ENCODE assay signal across 16 mouse cellular contexts in genomic region chr10:108699946-108700345, GRCm38 (mm10). TPM values are rescaled to one million over a fixed set of nuclear protein-coding genes. Genes with fewer than 3 reads are reported as not detected.
DNase-seq lines count a peak whose midpoint lies in the region; ATAC-seq and TF ChIP-seq lines count a peak whose summit lies in the region.
"Had no signal": no experiment of that assay in that cellular context is flagged by ENCODE, and none has a peak within 500 bp of the region (broad histone marks: within the 10 kb centered on the region; RNA-seq: fewer than 3 reads in every experiment).

Gene Gm5136 (minus strand): TSS chr10:108700160.

- no peaks in the 10 kb centered on the region for H3K27me3 ChIP-seq in megakaryocyte, embryonic 14.5 days (replicated peaks)
- H3K27me3 ChIP-seq in embryonic facial prominence, embryonic 13.5 days = no peaks in the 10 kb centered on the region
- H3K27me3 ChIP-seq in hindbrain, embryonic 12.5 days = no peaks in the 10 kb centered on the region
- H3K27me3 ChIP-seq in testis, adult 2 months (ENCODE audit: control insufficient read depth, insufficient read depth, low read length) = no peaks in the 10 kb centered on the region
- H3K27me3 ChIP-seq: liver, embryonic 15.5 days had no signal

- peaks cover 25% of the 10 kb centered on the region for H3K9me3 ChIP-seq in megakaryocyte, embryonic 14.5 days
- no peaks in the 10 kb centered on the region for H3K9me3 ChIP-seq in embryonic facial prominence, embryonic 13.5 days
- no peaks in the 10 kb centered on the region for H3K9me3 ChIP-seq in hindbrain, embryonic 12.5 days (replicated peaks)
- H3K9me3 ChIP-seq: liver, embryonic 15.5 days had no signal

- H3K27ac ChIP-seq in embryonic facial prominence, embryonic 13.5 days = no peak within 1 kb of the TSS
- no peak within 1 kb of the TSS for H3K27ac ChIP-seq in hindbrain, embryonic 12.5 days
- peak within 1 kb of the TSS; percentile 89 for H3K27ac ChIP-seq in testis, adult 2 months (ENCODE audit: control insufficient read depth, insufficient read depth, low read depth, low read length)
- H3K27ac ChIP-seq: heart, adult 2 months; liver, embryonic 15.5 days had no signal

- no peak; the same call in 1 of the 2 replicates for ATAC-seq in megakaryocyte, adult 5-6 weeks (ENCODE audit: poor library complexity, severe bottlenecking)
- 0 out of 2 replicates have a peak, but pooled peaks have one; percentile 15 for ATAC-seq in embryonic facial prominence, embryonic 13.5 days (ENCODE audit: insufficient number of reproducible peaks, insufficient read depth, low FRiP score, low TSS enrichment, low read depth)
- ATAC-seq in hindbrain, embryonic 12.5 days (ENCODE audit: low FRiP score) = 0 out of 2 replicates have a peak, but pooled peaks have one; percentile 20

- no peak within 1 kb of the TSS for H3K4me2 ChIP-seq in embryonic facial prominence, embryonic 13.5 days
- H3K4me2 ChIP-seq in hindbrain, embryonic 12.5 days (replicated peaks) = peak within 1 kb of the TSS; percentile 22; the same call in 1 of the 2 replicates
- H3K4me2 ChIP-seq: liver, embryonic 15.5 days had no signal

- H3K36me3 ChIP-seq in megakaryocyte, embryonic 14.5 days (replicated peaks; ENCODE audit: low read length) = no peaks in the 10 kb centered on the region
- no peaks in the 10 kb centered on the region for H3K36me3 ChIP-seq in embryonic facial prominence, embryonic 13.5 days
- no peaks in the 10 kb centered on the region for H3K36me3 ChIP-seq in hindbrain, embryonic 12.5 days
- no peaks in the 10 kb centered on the region for H3K36me3 ChIP-seq in testis, adult 2 months (ENCODE audit: control insufficient read depth, insufficient read depth, low read length)
- H3K36me3 ChIP-seq: liver, embryonic 15.5 days had no signal

- peak; percentile 87 for TF ChIP-seq POLR2A in testis, adult 2 months (IDR thresholded peaks at IDR 0.05; ENCODE audit: control insufficient read depth, low read depth, low read length)

- no peak within 1 kb of the TSS for H3K9ac ChIP-seq in embryonic facial prominence, embryonic 13.5 days
- H3K9ac ChIP-seq in hindbrain, embryonic 12.5 days = no peak within 1 kb of the TSS
- H3K9ac ChIP-seq: liver, embryonic 15.5 days had no signal

- no peak for TF ChIP-seq CTCF in testis, adult 2 months (IDR thresholded peaks at IDR 0.05; ENCODE audit: control insufficient read depth, insufficient read depth, insufficient replicate concordance, low read depth, low read length)

- WGBS in embryonic facial prominence, embryonic 13.5 days = 95% methylated on average over 9 of the region's 9 CpGs
- WGBS in hindbrain, embryonic 12.5 days = 98% methylated on average over 9 of the region's 9 CpGs

- DNase-seq in thymus, postnatal 36 days = no peak
- DNase-seq in embryo, embryonic 9.5 days (ENCODE audit: extremely low spot score) = no peak
- DNase-seq: adrenal gland, postnatal 14 days; cerebellum, postnatal 25 days; heart, adult 2 months; heart, postnatal 10 days; kidney, adult 2 months; right cerebral cortex, postnatal 14 days had no signal

- H3K4me3 ChIP-seq in megakaryocyte, embryonic 14.5 days (replicated peaks) = peak within 1 kb of the TSS; percentile 2
- H3K4me3 ChIP-seq in embryonic facial prominence, embryonic 13.5 days = no peak within 1 kb of the TSS
- no peak within 1 kb of the TSS for H3K4me3 ChIP-seq in hindbrain, embryonic 12.5 days
- H3K4me3 ChIP-seq in testis, adult 2 months (ENCODE audit: control insufficient read depth, low read depth, low read length) = peak within 1 kb of the TSS; percentile 93
- H3K4me3 ChIP-seq: heart, adult 2 months; liver, embryonic 15.5 days had no signal

- H3K4me1 ChIP-seq in megakaryocyte, embryonic 14.5 days = no peaks in the 10 kb centered on the region
- H3K4me1 ChIP-seq in embryonic facial prominence, embryonic 13.5 days = 0 out of 2 replicates have a peak, but pooled peaks cover 2% of the 10 kb centered on the region
- 0 out of 2 replicates have a peak, but pooled peaks cover 3% of the 10 kb centered on the region for H3K4me1 ChIP-seq in hindbrain, embryonic 12.5 days
- no peaks in the 10 kb centered on the region for H3K4me1 ChIP-seq in testis, adult 2 months (ENCODE audit: control insufficient read depth, insufficient read depth, low read length)
- H3K4me1 ChIP-seq: liver, embryonic 15.5 days had no signal

RNA-seq across cellular contexts. Expression of gene Gm5136, which starts in this region (rescaled TPM):
- not detected in 2 replicates for polyA plus RNA-seq in megakaryocyte, embryonic 14.5 days (2012; ENCODE audit: insufficient read depth, low replicate concordance)
- total RNA-seq in megakaryocyte, adult 5-6 weeks (2015) = not detected in 2 replicates
- not detected in 2 replicates for total RNA-seq in megakaryocyte, adult 5-6 weeks (2017)
- polyA plus RNA-seq in embryonic facial prominence, embryonic 13.5 days (2015; fragmentation: Nextera tagmentation; extraction: Ambion mirVana) = not detected in 2 replicates
- polyA plus RNA-seq in hindbrain, embryonic 12.5 days (2016; fragmentation: Nextera tagmentation; extraction: Ambion mirVana) = 0.19 and 0.22 TPM in 2 replicates
- 13.5 and 15.7 TPM in 2 replicates for polyA plus RNA-seq in testis, adult 2 months (2012; rRNA removed)
- total RNA-seq: adrenal gland, postnatal 14 days; heart, adult 2 months; heart, postnatal 10 days; megakaryocyte progenitor cell, adult 5-6 weeks had no signal
- polyA plus RNA-seq: heart, adult 2 months; kidney, adult 2 months; liver, embryonic 15.5 days; urinary bladder, adult 2 months had no signal

Comparison
In these comparisons a context has a peak if more than half of its experiments do, and no peak if none do; other contexts are left out.
1. RNA of gene Gm5136 (polyA plus RNA-seq): 13.5 to 15.7 TPM in testis, adult 2 months; 0.19 to 0.22 TPM in hindbrain, embryonic 12.5 days, not detected in embryonic facial prominence, embryonic 13.5 days and not detected in megakaryocyte, embryonic 14.5 days; every median in the first group is over 10 times any median in the second.
2. Peak in ATAC-seq in embryonic facial prominence, embryonic 13.5 days; RNA of the gene not detected or under 1 TPM.
3. Peak in ATAC-seq and H3K4me2 ChIP-seq in hindbrain, embryonic 12.5 days; RNA of the gene not detected or under 1 TPM.
4. H3K4me3 ChIP-seq: peak in megakaryocyte, embryonic 14.5 days (single experiment) and testis, adult 2 months (single experiment); none in embryonic facial prominence, embryonic 13.5 days (single experiment) and hindbrain, embryonic 12.5 days (single experiment).